Mouse (Mus musculus): ENCODE results near the gene Tmod2.

GRCm38 (mm10) chr9:75568399-75568798 lies 42.7 kb downstream of the Tmod2 start:
- TF ChIP-seq CTCF (IDR thresholded peaks at IDR 0.05; ENCODE audit: borderline replicate concordance, insufficient read depth, low read length) (no peak), POLR2A (IDR thresholded peaks at IDR 0.05; ENCODE audit: low read depth, low read length) (no peak)
